Mouse (Mus musculus): ENCODE measurements at regions not wholly inside any gene's neighbourhood (a gene's known extent, or its start where the extent isn't known, plus 50 kb on each side); places are given as distances from the start of the nearest gene placed in this dataset.

DNA sequence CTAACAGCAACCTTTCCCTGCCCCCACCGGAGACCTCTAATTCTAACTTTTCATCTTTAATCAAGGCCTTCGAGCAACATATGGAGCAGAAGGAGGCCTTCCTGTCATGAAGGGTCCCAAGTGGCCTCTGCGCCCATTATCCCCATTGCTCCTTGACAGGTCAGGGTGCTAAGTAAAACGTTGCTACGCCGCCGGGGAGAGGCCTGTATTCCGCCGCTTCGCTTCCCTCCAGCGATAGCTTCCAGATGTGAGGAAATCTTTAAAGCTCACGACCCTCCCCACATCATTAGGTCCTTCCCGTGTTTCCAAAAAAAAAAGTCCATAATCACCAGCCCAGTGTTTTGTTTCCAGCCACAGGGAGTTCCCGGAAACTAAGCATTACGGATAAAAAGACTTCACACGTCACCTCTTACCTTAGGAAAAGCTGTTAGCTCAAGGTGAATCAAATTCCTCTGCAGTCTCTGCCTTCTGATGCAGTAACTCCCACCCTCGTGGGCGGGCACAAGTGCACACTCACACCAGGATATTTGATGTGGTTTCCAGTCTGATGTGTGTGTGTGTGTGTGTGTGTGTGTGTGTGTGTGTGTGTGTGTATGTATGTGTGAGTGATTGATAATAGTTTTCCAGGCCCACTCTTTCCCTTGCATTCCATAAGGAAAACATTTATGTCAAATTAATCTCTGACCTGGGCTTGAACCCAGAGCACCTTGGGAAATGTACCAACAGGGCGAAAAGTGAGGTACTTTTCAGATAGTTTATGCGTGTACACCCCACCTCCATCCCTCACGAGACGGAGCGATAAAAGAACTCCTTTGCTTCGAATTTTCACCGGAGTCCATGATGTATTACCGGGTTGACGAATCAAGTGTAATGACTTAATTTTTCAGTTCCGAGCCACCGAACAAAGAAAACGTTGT is 107.5 kb downstream of the Gm45692 start:
- no peak for DNase-seq

DNA sequence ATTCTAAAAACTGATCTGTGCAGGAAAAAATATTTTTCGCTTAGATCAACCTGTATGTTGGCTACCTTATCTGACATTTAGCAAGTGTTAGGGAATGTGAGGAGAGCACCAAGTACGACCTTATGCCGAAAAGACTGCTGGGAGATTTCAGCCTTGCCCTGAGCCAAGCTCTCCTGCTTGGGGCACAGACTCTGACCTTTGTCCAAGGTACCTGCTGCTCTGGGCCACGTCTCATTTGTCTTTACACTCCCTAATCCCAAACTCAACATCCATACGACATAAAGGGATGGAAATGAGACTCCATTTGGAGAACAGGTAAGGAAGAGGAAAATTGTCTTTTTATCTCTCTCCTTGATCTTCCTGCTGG is 108.2 kb downstream of the Gm45692 start:
- no peak for DNase-seq

DNA sequence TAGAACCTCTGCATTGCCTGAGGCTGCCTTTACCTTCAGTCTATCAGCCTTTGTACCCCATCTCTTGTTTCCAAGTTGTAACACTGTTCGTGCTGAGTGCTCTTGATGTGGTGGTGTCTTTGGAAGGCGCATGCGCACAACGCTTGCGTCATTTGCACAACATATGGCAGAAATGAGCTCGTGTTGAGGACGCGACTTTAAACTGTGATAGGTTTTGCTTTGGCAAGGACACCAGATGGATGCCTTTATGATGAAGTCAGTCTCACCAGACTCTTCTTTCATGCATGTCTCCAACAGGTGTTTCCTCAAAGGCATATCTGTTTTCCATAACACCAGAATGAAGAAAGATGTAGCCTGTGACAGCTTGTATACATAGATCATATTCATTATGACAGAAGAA is 110.2 kb downstream of the Gm45692 start:
- DNase-seq = no peak

DNA sequence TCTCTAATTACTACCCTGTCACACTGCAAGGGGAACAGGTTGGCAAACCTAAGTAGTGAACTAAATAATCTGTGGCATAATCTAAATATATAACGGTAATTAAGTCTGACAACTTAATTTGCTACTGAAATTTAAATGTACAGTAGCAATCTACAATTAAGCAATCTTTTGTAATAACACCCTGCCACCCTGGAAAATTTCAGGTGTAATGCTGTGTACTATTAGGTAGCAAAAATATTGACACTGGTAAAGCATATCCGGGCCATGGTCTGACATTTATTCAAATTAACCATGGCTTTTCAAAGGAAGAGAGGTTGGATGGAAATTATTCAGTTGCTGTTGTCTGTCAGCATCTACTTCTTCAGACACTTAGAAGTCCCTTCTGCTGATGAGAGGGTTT is 119.7 kb downstream of the Gm45692 start:
- no peak for DNase-seq

DNA sequence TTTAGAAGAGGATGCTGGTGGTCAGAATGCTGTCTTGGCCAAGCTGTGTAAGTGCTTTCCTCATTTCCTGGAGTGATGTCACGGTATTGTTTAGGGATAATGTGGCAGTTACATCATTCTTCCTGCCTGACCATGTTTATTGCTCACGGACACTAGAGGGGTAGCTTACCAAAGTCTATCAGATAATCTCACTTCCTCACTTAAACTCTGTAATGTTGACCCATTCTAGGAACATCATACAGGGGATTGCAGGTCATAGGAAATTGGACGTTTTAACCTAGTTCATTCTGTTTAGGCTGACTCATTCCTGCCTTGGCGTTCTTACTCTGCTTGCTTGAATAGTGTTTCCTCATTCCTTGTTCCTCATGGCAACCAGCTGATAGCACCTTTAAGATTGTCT is 120.3 kb downstream of the Gm45692 start:
- DNase-seq = no peak

DNA sequence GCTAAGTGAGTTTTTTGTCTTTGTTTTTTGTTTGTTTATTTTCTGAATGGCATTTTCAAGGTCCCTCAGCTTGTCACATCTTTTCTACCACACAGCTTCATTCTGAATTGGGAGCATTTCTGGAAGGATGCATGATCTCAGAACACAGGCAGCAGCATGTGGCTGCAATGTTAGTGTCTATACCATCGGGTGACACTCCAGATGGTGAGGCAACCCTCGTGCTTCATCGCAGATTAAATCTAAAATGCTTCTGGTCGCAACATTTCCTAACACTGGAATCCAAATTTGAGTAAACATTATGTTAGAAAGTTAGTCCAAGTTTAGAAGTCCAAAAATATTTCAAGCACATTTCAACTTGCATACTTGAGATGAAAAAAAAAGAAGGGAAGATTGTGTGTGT is 124.4 kb downstream of the Gm45692 start:
- DNase-seq = no peak

DNA sequence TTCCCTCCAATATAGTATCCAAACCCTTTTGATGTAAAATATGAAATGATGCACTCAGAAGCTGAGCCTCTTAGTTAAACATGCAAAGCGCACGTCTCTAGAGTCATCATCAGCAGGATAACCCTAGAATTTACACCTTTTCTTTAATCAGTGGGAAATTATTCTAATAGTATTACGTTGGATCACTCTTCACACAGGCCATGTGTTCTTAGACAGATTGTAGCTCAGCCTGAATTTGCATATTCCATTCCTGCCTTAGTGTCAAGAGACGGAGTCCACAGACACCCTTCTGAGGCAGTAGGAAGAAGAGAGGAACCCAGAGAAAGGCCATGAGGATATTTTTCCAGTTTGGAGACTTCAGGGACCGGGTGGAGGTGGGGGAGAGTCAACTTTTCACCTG is 125.0 kb downstream of the Gm45692 start:
- DNase-seq = no peak

DNA sequence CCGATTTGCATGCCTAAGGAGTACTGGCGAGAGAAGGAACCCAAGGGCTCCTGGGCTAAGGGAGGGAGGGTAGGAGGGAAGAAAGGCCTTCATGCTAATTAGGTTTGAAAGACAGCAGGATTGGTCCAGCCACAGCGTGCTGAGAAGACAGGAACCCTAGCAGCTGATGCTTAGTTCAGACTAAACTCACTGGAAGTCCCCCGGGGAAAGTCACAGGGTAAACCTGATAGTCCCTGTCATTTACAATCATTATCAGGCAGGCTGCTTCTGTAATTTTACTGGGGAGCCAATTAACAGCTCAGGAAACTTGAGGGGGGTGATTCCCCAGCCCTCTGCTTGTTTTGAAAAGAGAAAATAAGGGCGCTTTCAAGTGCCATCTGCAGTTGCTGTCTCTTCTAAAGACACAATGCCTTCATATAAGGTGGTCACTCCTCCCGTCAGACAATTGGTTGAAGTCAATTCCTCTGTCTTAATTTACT is 135.9 kb downstream of the Gm45692 start:
- no peak for DNase-seq

DNA sequence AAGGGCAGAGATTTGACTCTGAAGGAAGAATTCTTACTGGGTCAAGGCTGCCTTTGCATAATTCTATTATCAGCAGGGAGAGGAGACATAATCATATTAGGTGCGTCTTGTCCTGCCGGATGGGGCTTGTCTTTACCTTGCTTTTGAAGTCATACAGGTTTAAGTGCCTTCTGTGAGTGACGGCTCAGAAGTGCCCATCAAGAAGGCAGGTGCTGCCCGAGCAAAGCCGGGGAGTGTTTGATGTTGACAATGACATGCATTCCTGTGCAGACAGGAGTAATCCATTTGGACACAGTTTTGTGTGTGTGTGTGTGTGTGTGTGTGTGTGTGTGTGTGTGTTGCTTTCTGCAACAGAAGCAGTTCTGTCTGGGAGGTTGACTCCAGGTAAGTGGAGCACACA is 141.0 kb downstream of the Gm45692 start:
- no peak for DNase-seq

DNA sequence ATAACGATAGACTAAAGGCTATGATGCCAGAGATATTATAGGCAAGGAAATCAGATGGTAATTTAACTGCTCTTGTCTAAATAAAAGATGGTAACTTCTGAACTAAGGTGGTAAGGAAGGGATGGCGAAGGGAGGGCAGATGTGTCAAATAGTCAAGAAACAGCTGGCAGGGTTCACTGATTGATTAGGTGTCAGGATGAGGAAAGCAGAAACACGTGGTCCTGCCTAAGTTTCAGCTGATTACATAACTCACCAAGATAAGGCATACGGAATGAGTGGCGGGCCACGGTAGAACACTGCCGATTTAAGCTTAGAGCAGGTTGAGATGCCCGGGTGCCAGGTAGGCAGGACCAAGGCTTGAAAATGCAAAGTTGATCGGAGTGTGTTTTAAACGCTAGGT is 143.2 kb downstream of the Gm45692 start:
- no peak for DNase-seq

DNA sequence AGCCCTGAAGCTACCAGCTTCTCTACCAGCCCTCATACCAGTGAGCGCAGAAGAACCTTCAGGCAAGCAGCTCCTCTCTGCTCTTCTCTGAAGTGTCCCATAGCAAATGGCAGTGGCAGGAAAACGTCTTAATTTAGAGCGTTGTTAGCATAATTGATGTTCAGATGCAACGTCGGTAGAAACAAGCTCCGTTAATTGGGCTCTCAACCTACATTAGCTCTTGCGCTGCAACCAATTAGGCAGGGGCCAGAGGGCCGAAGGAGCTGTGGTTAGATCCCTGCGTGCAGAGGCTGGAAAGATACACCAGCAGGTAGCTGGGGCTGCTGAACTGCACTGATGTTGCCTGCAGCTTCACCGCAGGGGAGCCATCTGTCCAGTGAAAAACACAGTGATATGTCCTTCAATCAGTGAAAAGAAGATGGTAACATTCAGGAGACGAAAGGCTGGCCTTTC is 145.6 kb downstream of the Gm45692 start:
- DNase-seq = no peak

DNA sequence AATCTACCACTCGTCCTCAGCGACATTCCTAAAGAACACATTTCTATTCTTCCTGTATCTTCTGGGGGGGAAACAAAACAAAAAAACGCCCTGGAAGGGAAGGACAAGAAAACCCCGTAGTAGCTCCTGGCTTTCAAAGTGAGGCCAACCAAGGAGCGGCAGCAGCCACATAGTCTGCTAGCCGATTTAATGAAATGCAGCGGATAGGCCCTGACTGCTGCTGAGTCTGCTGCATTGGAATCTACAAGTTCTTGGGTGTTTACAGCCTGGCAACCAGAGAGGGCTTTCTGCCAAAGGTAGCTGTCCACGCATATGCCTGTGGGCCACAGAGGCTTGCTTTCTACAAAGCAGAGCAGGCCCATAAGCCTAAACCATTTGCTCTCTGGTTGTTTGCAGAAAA is 146.0 kb downstream of the Gm45692 start:
- DNase-seq = no peak

DNA sequence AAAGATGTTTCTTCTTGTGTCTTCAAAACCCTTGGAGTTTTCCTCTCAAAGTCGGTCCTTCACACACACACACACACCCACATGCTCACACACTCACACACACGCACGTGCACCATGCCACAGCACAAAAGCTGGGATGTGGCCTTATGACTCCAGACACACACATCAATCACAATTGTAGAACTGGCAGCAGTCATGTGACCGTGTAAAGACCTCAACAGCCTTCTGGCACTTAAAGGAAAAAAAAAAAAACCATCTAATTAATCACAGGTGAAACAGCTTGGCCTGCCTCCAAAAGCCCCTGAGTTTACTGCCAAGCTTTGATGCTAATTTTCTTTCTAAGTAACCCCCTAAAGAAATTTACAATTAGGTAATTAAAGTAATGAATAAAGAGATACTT is 147.1 kb downstream of the Gm45692 start:
- no peak for DNase-seq

DNA sequence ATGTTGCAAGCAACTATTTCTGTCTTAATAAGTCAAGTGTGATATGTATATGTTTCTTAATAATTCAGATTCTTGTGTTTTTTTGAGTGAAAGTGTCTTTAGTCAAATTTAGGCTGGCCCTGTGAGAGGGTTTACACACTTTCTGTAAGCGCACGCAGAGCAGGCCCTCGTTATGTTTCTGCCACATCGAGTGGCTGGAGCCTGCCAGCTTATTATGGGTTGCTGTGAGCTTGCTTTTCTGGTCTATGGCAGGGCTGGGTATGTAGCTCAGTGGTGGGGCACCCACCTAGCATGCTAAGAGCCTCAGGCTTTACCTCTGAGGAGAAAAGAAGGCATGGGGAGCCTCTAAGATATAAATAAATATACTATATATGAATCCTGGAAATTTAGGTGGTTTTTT is 148.2 kb downstream of the Gm45692 start:
- DNase-seq = no peak

DNA sequence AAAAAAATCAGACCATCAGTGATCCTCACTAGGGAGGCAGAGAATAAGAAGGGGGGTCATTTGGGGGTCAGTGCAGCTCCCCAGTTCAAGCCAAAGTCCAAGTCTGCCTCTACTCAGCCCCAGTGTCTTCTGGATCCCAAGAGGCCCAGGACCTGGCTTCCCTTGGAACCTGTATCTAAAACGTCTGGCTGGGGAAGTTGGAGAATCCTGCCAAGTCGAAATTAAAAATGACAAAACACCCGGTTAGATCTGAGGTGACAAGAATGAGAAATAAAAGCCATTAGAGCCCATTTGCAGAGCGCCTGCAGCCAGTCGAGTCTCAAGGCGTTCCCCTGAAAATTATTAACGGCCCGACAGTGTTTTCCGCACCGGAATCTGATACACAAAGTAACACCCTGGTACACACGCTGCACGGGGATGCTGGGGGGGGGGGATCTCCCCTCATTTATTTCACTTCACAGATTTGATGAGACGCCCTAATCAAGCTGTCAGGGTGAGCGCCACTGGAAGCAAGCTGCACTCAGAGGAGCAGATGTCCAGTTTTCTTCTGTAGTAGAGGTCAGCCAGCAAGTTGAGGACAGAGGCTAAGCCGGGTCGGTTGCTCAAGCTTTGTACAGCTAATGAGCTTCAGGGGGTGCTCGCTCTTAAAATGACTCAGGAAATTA is 149.5 kb downstream of the Gm45692 start:
- DNase-seq = peak; percentile 60

DNA sequence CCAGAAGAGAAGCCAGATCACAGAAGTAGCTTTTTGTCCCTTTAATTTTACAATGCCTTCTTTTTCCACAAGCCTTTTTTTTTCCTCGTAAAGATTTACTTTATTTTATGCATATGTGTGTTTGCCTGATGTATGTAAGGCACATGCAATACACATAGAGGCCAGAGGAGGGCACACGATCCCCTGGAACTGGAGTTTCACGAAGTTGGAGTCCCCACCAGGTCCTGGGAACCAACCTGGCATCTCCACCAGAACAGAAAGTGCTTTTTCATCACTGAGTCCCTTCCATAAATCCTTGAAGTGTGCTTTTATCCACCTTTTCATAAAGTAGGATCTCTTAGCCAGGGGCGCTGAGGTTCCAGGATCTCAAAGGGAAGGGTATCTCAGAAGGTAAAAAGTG is 152.8 kb downstream of the Gm45692 start:
- no peak for DNase-seq

DNA sequence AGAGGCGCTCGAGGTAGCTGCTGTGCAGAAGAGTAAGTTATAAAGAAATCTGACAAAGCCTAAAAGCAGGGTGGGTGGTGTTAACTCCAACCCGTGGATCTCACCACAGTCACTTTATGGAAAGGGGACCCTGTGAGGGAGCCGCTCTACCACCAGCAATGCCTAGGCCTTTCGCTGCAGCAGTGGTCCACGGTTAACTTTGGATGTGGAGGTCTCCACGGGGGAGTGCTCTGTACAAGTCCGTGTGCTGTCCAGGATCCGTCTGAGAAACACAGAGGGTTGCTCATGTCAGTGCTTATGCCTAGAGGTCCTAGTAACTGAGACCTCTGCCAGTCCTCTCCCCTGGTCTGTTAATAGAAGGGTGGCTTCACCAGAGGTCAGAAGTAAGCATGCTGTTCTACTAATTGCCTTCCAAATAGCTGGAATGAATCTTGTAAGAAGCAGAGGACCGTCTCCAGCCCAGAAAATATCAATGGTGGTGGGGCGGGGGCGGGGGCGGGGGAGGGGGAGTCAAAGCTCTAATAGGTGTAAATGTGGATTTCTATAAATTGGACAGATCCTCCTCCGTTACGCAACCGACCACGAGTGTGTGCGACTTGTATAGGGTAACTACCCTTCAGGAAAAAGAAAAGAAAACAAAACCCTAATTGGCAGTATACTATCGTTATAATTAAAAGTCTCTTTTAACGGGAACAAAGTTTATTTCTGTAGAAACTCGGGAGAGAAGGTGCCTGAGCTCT is 153.5 kb downstream of the Gm45692 start:
- DNase-seq = no peak

DNA sequence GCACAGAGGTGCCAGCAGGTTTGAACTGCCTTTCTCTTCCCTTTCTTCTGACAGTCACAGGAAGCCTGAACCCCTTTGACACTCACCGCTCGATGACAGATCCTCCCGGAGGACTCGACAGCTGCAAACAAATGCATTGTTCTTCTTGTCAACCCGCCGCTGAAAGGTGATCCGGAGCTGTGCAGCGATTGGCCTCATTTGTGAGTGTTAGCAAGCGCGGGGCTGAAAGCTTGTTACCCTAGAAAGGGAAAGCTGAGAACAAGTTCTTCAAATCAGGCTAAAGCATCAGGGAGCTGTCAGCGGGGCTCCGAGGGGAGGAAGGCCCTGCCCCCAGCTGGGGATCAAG is 154.1 kb downstream of the Gm45692 start:
- no peak for DNase-seq

DNA sequence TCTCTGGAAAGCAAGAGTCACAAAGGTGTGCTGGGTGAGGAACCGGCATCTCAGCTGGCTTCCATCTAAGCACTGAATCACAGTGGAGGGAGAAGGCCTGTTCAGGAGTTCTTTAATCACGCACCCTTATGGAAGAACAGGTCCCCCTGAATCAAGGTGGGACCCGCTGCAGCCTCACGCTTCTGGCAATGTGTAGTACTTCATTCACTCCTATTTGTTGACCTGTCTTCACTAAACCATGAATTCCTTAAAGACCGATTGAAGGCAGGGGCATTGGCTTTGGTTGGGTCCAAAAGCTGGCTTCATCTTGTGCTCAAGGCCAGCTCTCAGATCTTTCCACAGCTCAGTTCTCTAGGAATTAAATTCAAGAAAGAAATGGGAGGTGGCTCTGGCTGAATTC is 154.5 kb downstream of the Gm45692 start:
- no peak for DNase-seq

DNA sequence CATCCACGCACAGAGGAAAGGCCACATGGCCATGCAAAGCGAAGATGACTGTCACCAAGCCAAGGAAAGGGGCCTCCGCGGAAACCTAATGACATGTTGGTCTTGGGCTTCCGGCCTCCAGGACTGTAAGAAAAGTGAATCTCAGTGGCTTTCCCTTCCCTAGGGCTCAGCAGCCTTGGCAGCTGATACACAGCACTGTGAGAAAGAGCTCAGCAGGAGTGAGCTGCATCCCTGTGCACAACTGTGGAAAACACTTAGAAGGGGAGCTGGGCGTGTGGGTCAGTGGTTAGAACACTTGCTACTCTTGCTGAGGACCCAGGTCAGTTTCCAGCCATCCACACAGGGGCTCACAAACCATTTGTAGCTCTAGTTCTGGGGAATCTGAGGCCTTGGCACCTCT is 155.1 kb downstream of the Gm45692 start:
- DNase-seq = no peak

DNA sequence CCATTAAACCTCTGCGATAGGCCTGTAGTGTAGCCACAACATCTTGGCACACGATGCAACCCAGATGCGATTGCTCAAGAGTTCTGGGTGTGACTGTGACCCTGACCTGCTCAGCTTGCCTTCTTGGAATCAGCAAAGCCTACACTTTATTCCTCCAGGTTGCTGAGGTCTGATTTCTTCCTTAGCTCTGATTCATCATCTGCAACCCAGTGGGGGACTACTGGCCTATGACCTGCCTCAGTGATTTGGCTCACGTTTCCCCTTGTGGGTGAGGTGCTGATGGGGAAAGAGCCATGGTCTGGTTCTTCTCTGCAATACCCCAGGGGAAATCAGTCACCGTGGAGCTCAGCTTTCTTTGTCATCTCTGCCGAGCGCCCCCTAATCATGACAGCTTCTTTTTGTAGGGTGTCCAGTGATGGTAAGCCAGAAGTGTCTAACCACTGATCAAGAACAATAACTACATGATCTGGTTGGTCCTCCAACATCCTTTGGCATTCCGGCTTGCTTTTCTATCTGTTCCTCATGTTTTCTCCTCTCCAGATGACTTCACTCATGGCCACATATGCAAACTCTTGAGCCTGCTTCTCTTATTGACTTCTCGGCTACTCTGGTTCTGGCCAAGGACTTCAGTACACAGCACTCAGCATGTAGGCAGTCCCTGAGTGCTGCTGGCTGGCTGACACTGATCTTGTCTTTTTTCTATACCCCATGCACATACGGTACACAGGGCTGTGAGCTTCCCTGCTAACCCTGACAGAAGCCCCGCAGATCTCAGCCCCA is 163.0 kb downstream of the Gm45692 start:
- peak; percentile 54 for DNase-seq

DNA sequence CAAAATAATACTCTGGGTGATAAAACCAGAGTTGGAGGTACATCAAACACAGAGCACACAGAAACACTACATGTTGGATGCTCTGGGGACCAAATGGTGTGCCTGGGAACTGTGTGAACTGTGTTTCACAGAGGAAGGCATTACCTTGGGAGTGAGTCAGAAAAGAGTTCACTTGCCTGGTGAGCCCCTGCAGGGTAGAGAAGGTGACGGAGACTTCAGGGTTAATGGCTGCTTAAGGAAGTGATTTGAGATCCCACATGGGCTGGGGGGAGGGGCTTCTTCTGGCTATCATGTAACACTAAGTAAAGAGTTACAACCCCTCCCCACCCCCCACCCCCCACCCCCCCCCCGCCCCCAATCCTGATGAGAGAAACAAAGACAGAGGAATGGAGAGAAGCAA is 164.6 kb downstream of the Gm45692 start:
- DNase-seq = no peak
